Mouse (Mus musculus) liver, adult 2 months (tissue): Measurements from ENCODE around the gene Opn4.

ENCODE experiments used
- CTCF ChIP-seq: fragments of 200-500 bp; IDR thresholded peaks from 2 replicates; pipeline ENCODE4 v1.5.1; 2011; ENCODE audit warnings: low read depth, low read length, control low read depth
- POLR2A ChIP-seq: fragments of 200-500 bp; IDR thresholded peaks from 2 replicates; pipeline ENCODE4 v1.6.1; 2011; ENCODE audit warnings: low read length, control low read depth; ENCODE audit not compliant: insufficient read depth; ENCODE audit errors: extremely low read depth

- no peak for TF ChIP-seq POLR2A
- peak; percentile 82 for TF ChIP-seq CTCF
Measured at GRCm38 (mm10) chr14:34574068-34574467, 25.9 kb downstream of the Opn4 start.
